Mouse (Mus musculus): ENCODE measurements around the gene Msrb2. TPM values are rescaled to one million over a fixed set of nuclear protein-coding genes. Genes with fewer than 3 reads are reported as not detected.

Gene Msrb2
- 27.2 and 29.4 TPM in 2 replicates for polyA plus RNA-seq (2015; fragmentation: Nextera tagmentation; extraction: Ambion mirVana)

DNA sequence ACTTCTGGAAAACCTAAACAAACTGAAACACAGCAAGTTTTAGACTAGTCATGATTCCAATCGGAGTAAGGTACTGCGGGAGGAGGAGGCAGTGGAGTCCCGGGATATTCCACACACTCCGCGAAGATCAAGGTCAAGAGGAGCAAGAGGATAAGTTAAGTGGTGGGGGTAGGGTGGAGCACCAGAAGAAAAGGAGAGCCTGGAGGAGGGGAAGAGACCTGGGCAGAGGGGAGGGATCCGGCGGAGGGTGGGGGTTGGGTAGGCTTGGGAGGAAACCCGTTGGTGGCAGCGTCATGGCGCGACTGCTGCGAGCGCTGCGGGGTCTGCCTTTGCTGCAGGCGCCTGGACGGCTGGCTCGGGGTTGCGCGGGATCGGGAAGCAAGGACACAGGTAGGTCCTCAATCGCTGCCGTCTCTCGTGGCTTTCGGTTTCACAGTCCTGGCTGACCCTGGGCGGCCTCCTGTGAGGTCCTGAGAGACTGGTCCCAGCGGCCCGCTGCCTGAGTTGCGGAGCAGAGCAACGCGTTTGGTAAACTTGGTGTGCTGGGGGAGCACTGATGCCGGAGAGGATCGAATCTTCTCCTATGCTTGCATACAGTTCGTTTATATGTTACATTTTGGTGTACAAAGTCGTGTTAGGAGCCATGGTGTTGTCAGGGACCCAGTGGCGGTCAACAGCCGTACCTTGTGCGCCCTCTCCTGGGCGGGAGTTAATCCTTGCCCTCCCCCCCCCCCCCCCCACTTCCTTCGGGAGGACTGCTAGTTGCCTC lies at the start of gene Msrb2:
TSS of gene Msrb2 (plus strand) at position 51 of the 769 bp plus-strand sequence.
- DNase-seq (ENCODE audit: low spot score) = peak; percentile 90
- H3K4me3 ChIP-seq (ENCODE audit: low read depth, low read length) = peak within 1 kb of the TSS; percentile 85
- H3K27ac ChIP-seq (ENCODE audit: low read length) = peak within 1 kb of the TSS; percentile 82
- no peaks in the 10 kb centered on the region for H3K9me3 ChIP-seq (ENCODE audit: low read length)
- whole genome bisulfite sequencing = under 1% methylated on average over 37 of the region's 39 CpGs
- peak within 1 kb of the TSS; percentile 83 for H3K9ac ChIP-seq (replicated peaks; ENCODE audit: low read depth)
- TF ChIP-seq EP300 (IDR thresholded peaks at IDR 0.05) (no peak), CTCF (IDR thresholded peaks at IDR 0.05) (peak; percentile 82)
- H3K36me3 ChIP-seq (ENCODE audit: insufficient read depth, low read length) = no peaks in the 10 kb centered on the region
- H3K27me3 ChIP-seq (replicated peaks; ENCODE audit: insufficient read depth, low read length) = no peaks in the 10 kb centered on the region
- ATAC-seq = peak; percentile 91
- H3K4me1 ChIP-seq (ENCODE audit: insufficient read depth, low read depth, low read length) = no peaks in the 10 kb centered on the region
- H3K4me2 ChIP-seq (replicated peaks; ENCODE audit: low read depth, low read length) = peak within 1 kb of the TSS; percentile 69

DNA sequence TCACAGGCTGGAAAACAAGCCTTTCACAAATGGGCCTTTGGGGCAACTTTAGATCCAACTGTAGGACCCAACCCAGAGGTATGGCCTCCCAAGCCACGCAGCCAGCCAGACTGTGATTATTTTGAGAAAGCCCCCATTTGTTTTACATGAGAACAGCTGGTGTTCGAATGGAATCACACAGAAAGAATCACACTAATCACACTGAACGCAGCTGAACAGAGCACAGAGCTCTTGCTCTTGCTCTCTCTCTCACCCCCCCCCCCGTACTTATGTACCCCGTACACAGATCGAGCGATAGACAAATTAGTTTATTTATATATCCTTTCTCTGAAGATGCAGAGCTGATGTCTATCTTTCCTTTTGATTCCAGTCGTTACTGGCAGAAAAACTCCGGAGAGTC lies 48.8 kb upstream of the Msrb2 start:
- no peak for TF ChIP-seq EP300 (IDR thresholded peaks at IDR 0.05)
- no peak for TF ChIP-seq CTCF (IDR thresholded peaks at IDR 0.05)
- Histone ChIP-seq H3K9me3 (ENCODE audit: low read length) (no peaks in the 10 kb centered on the region), H3K4me2 (replicated peaks; ENCODE audit: low read depth, low read length) (no peak overlapping the region), H3K36me3 (ENCODE audit: insufficient read depth, low read length) (no peaks in the 10 kb centered on the region), H3K27me3 (replicated peaks; ENCODE audit: insufficient read depth, low read length) (no peaks in the 10 kb centered on the region), H3K4me3 (ENCODE audit: low read depth, low read length) (no peak overlapping the region), H3K4me1 (ENCODE audit: insufficient read depth, low read depth, low read length) (no peaks in the 10 kb centered on the region), H3K9ac (replicated peaks; ENCODE audit: low read depth) (no peak overlapping the region), H3K27ac (ENCODE audit: low read length) (no peak overlapping the region)
- ATAC-seq = no peak
- WGBS = 71% methylated on average over 9 of the region's 9 CpGs
- DNase-seq (ENCODE audit: low spot score) = no peak

DNA sequence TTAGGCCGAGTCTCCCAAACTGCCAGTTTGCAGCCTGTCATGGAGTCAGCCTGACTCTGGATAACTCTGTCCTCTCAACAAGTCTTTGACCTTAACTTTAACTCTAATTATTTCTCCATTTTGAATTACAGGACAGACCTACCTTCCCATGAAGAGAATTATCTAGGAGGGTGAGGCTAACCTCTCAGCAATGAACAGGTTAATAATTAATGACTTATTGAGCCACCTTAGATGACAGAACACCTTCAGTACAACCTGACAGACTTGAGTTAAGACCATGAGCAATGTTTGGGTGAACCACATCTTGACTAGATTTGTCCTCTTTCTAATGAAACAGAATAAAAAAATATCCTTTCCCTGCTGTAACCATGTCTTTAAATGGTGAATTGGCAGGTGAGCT lies 44.9 kb upstream of the Msrb2 start:
- WGBS = 87% methylated on average over 1 of the region's 1 CpGs
- no peak overlapping the region for H3K9ac ChIP-seq (replicated peaks; ENCODE audit: low read depth)
- no peaks in the 10 kb centered on the region for H3K4me1 ChIP-seq (ENCODE audit: insufficient read depth, low read depth, low read length)
- H3K27me3 ChIP-seq (replicated peaks; ENCODE audit: insufficient read depth, low read length) = no peaks in the 10 kb centered on the region
- DNase-seq (ENCODE audit: low spot score) (no peak), ATAC-seq (no peak)
- H3K36me3 ChIP-seq (ENCODE audit: insufficient read depth, low read length) = no peaks in the 10 kb centered on the region
- H3K4me2 ChIP-seq (replicated peaks; ENCODE audit: low read depth, low read length) = no peak overlapping the region
- no peak overlapping the region for H3K27ac ChIP-seq (ENCODE audit: low read length)
- no peak overlapping the region for H3K4me3 ChIP-seq (ENCODE audit: low read depth, low read length)
- no peak for TF ChIP-seq EP300 (IDR thresholded peaks at IDR 0.05)
- TF ChIP-seq CTCF (IDR thresholded peaks at IDR 0.05) = no peak
- H3K9me3 ChIP-seq (ENCODE audit: low read length) = no peaks in the 10 kb centered on the region

DNA sequence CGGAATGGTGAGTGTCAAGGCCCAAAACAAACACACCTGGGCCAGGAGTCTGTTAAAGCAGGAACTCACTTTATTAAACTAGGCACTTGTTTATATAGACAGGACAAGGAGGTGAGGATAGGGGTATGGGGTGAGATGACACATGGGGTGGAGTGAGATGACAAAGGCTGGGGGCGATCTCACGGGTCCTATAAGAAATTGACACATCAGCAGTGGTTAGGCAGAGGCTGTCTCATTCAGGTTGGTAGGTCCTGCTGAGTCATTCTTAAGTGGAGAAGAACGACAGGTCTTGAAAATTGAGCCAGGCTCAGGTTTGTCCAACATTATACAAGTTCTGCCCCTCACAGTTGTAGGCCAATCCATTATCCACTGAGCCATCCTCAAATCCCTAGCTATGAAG lies 43.4 kb upstream of the Msrb2 start:
- Histone ChIP-seq H3K9me3 (ENCODE audit: low read length) (no peaks in the 10 kb centered on the region), H3K36me3 (ENCODE audit: insufficient read depth, low read length) (no peaks in the 10 kb centered on the region), H3K4me2 (replicated peaks; ENCODE audit: low read depth, low read length) (no peak overlapping the region), H3K9ac (replicated peaks; ENCODE audit: low read depth) (no peak overlapping the region), H3K27me3 (replicated peaks; ENCODE audit: insufficient read depth, low read length) (no peaks in the 10 kb centered on the region), H3K4me1 (ENCODE audit: insufficient read depth, low read depth, low read length) (no peaks in the 10 kb centered on the region), H3K27ac (ENCODE audit: low read length) (no peak overlapping the region), H3K4me3 (ENCODE audit: low read depth, low read length) (no peak overlapping the region)
- DNase-seq (ENCODE audit: low spot score) (no peak), ATAC-seq (no peak)
- WGBS = 50% methylated on average over 4 of the region's 4 CpGs
- TF ChIP-seq EP300 (IDR thresholded peaks at IDR 0.05) (no peak), CTCF (IDR thresholded peaks at IDR 0.05) (no peak)

DNA sequence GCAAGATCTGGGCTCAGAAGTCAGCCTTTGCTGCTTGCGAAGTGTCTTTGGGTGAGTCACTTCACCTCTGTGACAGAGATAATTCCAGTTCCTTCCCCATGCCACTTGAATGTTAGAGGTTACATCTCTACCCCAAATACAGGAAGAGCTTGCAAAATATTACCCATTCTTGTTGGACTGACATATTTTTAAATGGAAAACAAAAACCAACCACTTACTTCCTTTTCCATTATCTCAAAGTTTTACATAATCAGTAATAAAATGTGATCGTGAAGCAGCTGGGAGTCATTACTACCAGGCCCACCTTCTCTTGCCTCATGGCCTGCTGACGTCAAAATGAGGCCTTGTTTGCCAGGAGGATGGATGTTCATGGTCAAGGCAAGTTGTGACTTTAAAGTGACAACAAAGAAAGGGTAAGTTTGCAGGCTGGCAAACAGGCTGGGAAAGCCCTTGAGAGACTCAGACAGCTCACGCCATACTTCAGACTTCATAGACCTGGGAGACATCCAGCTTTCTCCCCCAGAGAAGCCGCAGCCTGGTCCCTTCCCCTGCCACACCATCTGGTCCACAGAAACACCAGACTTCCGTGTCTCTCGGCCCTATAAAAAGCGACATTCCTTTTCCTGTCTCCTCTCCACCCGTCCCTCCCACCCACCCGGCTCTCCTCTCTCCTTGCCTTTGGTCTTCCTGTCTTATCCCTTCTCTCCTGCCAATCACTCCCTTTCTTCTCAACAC lies 27.2 kb upstream of the Msrb2 start:
- no peak overlapping the region for H3K9ac ChIP-seq (replicated peaks; ENCODE audit: low read depth)
- H3K36me3 ChIP-seq (ENCODE audit: insufficient read depth, low read length) = no peaks in the 10 kb centered on the region
- peak; percentile 63 for DNase-seq (ENCODE audit: low spot score)
- peak overlapping the region; percentile 12; the same call in 1 of the 2 replicates for H3K4me3 ChIP-seq (ENCODE audit: low read depth, low read length)
- no peaks in the 10 kb centered on the region for H3K27me3 ChIP-seq (replicated peaks; ENCODE audit: insufficient read depth, low read length)
- 0 out of 2 replicates have a peak overlapping the region, but pooled peaks have one; percentile 20 for H3K27ac ChIP-seq (ENCODE audit: low read length)
- H3K4me2 ChIP-seq (replicated peaks; ENCODE audit: low read depth, low read length) = peak overlapping the region; percentile 53
- WGBS = 23% methylated on average over 10 of the region's 10 CpGs
- no peaks in the 10 kb centered on the region for H3K9me3 ChIP-seq (ENCODE audit: low read length)
- peak; percentile 69 for ATAC-seq
- TF ChIP-seq CTCF (IDR thresholded peaks at IDR 0.05) (no peak), EP300 (IDR thresholded peaks at IDR 0.05) (peak; percentile 37; the same call in 1 of the 2 replicates)
- no peaks in the 10 kb centered on the region for H3K4me1 ChIP-seq (ENCODE audit: insufficient read depth, low read depth, low read length)

All from lung, postnatal 0 days (tissue).